Mouse (Mus musculus): ENCODE data around the gene Prrt2.

DNA sequence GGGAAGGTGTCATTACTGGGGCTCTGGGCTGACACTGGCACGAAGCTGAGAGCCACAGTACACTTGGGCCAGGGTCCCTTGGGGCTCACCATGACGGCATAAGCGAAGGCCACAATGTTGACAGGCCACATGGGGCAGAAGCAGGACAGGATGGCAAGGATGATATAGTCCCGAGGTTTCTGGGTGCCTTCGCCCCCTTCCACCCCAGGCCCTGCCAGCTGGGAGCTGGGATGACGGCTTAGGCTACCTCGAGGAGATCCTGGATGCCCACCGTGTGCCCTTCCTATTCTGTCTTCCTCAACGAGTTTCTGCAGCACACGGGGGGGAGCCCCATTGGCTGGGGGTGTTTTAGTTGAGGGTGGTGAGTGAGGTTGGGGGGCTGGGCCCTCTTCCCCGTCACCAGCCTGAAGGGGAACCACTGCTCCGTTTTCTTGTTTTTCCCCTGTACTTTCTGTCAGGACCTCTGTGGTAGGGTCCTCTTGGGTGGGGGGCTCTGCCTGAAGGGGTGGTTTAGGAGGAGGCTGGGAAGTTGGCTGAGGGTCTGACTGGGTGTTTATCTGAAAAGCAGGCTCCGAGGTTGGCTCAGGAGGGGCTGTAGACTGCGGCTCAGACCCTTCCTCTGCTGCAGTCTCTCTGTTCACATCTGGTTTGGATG lies 1.6 kb downstream of the Prrt2 start:
- TF ChIP-seq POLR2A (IDR thresholded peaks at IDR 0.05; ENCODE audit: borderline replicate concordance, insufficient read depth, low read length) (no peak), CTCF (IDR thresholded peaks at IDR 0.05; ENCODE audit: borderline replicate concordance, insufficient read depth, low read depth, low read length) (no peak)

Measured in cerebellum, adult 2 months (tissue).